Mouse (Mus musculus) neutrophil, adult 5-6 weeks (primary cell): ENCODE results near the gene Rlbp1. TPM values are rescaled to one million over a fixed set of nuclear protein-coding genes. Genes with fewer than 3 reads are reported as not detected.

Experiments used
- ATAC-seq: fragments of 151-379, 151-347 bp; 2 replicates; pipeline ENCODE4 v1.8.0; 2017; ENCODE audit warnings: mild to moderate bottlenecking, moderate TSS enrichment; ENCODE audit not compliant: insufficient number of reproducible peaks, poor library complexity, low FRiP score, severe bottlenecking; ENCODE audit errors: extremely low read depth
- total RNA-seq: library from RNA; stranded (forward); fragments of 200-1000 nt; gene quantifications from 2 replicates; pipeline ENCODE4 v1.2.3, GENCODE M21; 2017

The Rlbp1 gene
- total RNA-seq, 1 experiment from 2014 or later: not detected

GRCm38 (mm10) chr7:79336362-79336910, 50.4 kb downstream of the Rlbp1 start:
- ATAC-seq: no peak

GRCm38 (mm10) chr7:79333419-79333818, 53.4 kb downstream of the Rlbp1 start:
- ATAC-seq: no peak

GRCm38 (mm10) chr7:79331197-79331596, 55.7 kb downstream of the Rlbp1 start:
- ATAC-seq: no peak

GRCm38 (mm10) chr7:79328769-79329168, 58.1 kb downstream of the Rlbp1 start:
- no peak for ATAC-seq

Other genes with a start within 250 kb of the Rlbp1 start
- 6.9 and 7.0 TPM in 2 replicates for gene Mfge8, start 238.0 kb downstream of the Rlbp1 start, total RNA-seq
- 52.1 and 55.7 TPM in 2 replicates for gene Abhd2, start 113.8 kb downstream of the Rlbp1 start, total RNA-seq
- 3.4 and 3.9 TPM in 2 replicates for gene Fanci, start 4.9 kb upstream of the Rlbp1 start, total RNA-seq
- 131 and 141 TPM in 2 replicates for gene Polg, start 79.3 kb upstream of the Rlbp1 start, total RNA-seq
- gene Rhcg, start 230.6 kb upstream of the Rlbp1 start, total RNA-seq: not detected in 2 replicates